Mouse (Mus musculus) liver, embryonic 13.5 days (tissue): ENCODE data around the gene Efna1. TPM values are rescaled to one million over a fixed set of nuclear protein-coding genes. Genes with fewer than 3 reads are reported as not detected.

ENCODE experiments used
- ATAC-seq: fragments of 200-750 bp; cut with Nextera tagmentation; 2 replicates; pipeline ENCODE4 v1.8.0; 2017; ENCODE audit warnings: low read depth, mild to moderate bottlenecking, moderate number of reproducible peaks, moderate library complexity
- DNase-seq: peaks from one replicate; pipeline ENCODE4 v3.0.0; 2022
- H3K27ac ChIP-seq: fragments of 300-500 bp; sonication (generic); 2 replicates; pipeline ENCODE4 v1.5.1; 2015; ENCODE audit warnings: moderate library complexity, mild to moderate bottlenecking, inconsistent platforms
- H3K27me3 ChIP-seq: fragments of 300-500 bp; sonication (generic); 2 replicates; pipeline ENCODE4 v1.6.1; 2015; ENCODE audit warnings: mild to moderate bottlenecking, inconsistent platforms
- H3K36me3 ChIP-seq: fragments of 300-500 bp; sonication (generic); 2 replicates; pipeline ENCODE4 v1.6.1; 2015; ENCODE audit warnings: mild to moderate bottlenecking, inconsistent platforms
- H3K4me1 ChIP-seq: fragments of 300-500 bp; sonication (generic); replicated peaks from 2 replicates; pipeline ENCODE4 v1.6.1; 2015; ENCODE audit warnings: inconsistent platforms
- H3K4me2 ChIP-seq: fragments of 300-500 bp; sonication (generic); 2 replicates; pipeline ENCODE4 v1.6.1; 2015; ENCODE audit warnings: inconsistent platforms, mild to moderate bottlenecking, moderate library complexity
- H3K4me3 ChIP-seq: fragments of 300-500 bp; sonication (generic); replicated peaks from 2 replicates; pipeline ENCODE4 v1.5.1; 2015; ENCODE audit warnings: mild to moderate bottlenecking, inconsistent platforms
- H3K9ac ChIP-seq: fragments of 300-500 bp; sonication (generic); 2 replicates; pipeline ENCODE4 v1.6.1; 2015; ENCODE audit warnings: mild to moderate bottlenecking, inconsistent platforms
- H3K9me3 ChIP-seq: fragments of 300-500 bp; sonication (generic); replicated peaks from 2 replicates; pipeline ENCODE4 v1.6.1; 2016; ENCODE audit warnings: inconsistent platforms
- WGBS: fragments of 180-500 bp; shearing (Covaris S2); methylation state at CpG from one replicate; pipeline ENCODE4 v1.1.7; 2015; ENCODE audit not compliant: insufficient replicate concordance; 5-methylcytosine and 5-hydroxymethylcytosine counted together
- polyA plus RNA-seq: library from polyadenylated mRNA; unstranded; fragments of >200 nt; fragmentation: Nextera tagmentation; extraction: Ambion mirVana; gene quantifications from 2 replicates; pipeline ENCODE4 v1.2.1, GENCODE M21; 2015

Gene Efna1
- polyA plus RNA-seq, 1 experiment from 2014 or later: 4.3 TPM

DNA sequence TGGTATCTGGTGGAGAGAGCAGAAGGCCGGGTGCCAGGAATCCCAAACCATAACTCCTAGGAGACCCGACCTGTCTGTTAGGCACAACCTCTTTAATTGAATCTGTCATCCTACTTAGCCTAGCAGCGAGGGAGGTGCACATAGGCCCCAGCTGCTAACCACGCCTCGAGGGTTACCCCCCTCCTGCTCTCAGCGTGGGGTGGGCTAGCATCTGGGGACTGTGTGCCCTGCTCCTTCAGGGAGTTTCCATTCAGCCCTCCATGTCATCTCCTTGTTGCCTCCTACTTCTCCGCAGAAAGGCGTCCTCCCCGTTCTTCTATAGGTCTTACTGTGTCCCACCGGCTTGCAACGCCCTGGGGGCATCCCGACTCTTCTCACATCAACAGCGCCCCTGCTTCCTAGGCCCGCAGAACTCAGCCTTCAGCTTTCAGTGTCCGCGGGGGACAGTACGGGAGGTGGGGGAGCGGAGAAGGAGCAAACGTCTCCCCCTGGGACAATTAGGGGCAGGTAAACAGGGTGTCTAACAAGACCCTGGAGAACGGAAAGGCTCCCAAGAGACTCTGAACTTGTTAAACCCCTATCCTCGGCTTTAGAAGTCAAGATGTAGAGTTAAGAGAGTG, 38.1 kb upstream of the Efna1 start:
- H3K9ac ChIP-seq: no peak overlapping the region
- H3K27ac ChIP-seq: no peak overlapping the region
- no peaks in the 10 kb centered on the region for H3K36me3 ChIP-seq
- WGBS: 12% methylated on average over 21 of the region's 21 CpGs
- H3K4me2 ChIP-seq: peak overlapping the region; percentile 54
- DNase-seq (no peak), ATAC-seq (no peak)
- peak overlapping the region; percentile 40 for H3K4me3 ChIP-seq
- peaks cover 89% of the 10 kb centered on the region for H3K27me3 ChIP-seq
- H3K9me3 ChIP-seq: no peaks in the 10 kb centered on the region
- H3K4me1 ChIP-seq: peaks cover 47% of the 10 kb centered on the region

DNA sequence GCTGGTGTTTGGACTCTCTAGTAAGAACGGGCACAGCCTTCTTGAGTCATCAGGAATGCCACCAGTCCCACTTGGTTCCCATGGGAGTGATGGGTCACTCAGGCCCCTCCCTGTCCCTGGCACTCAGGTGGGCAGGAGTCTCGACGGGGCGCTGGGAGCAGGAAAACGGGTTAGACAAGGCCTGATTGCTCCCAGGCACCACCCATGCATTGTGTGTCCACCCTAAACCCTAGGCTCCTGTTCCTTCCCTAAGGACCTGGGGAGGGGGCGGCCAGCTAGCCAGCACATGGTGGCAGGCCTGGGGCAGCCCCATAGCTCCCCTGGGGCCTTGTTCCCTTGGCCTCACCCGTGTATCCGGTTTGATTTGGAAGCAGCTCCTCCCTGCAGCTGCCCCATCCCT, 37.4 kb upstream of the Efna1 start:
- Histone ChIP-seq H3K4me3 (no peak overlapping the region), H3K9ac (no peak overlapping the region), H3K4me1 (peaks cover 47% of the 10 kb centered on the region), H3K36me3 (no peaks in the 10 kb centered on the region), H3K27me3 (peaks cover 83% of the 10 kb centered on the region), H3K4me2 (no peak overlapping the region), H3K27ac (no peak overlapping the region), H3K9me3 (no peaks in the 10 kb centered on the region)
- WGBS: 68% methylated on average over 8 of the region's 8 CpGs
- ATAC-seq (no peak), DNase-seq (no peak)

- H3K4me2 ChIP-seq: no peak overlapping the region
- H3K4me3 ChIP-seq: no peak overlapping the region
- no peak overlapping the region for H3K27ac ChIP-seq
- peaks cover 40% of the 10 kb centered on the region for H3K4me1 ChIP-seq
- 63% methylated on average over 6 of the region's 6 CpGs for WGBS
- H3K27me3 ChIP-seq: peaks cover 72% of the 10 kb centered on the region
- ATAC-seq: no peak
- DNase-seq: no peak
- H3K9ac ChIP-seq: no peak overlapping the region
- no peaks in the 10 kb centered on the region for H3K36me3 ChIP-seq
- no peaks in the 10 kb centered on the region for H3K9me3 ChIP-seq
These were observed 36.3 kb upstream of the Efna1 start for GRCm38 (mm10) chr3:89317246-89317645.

DNA sequence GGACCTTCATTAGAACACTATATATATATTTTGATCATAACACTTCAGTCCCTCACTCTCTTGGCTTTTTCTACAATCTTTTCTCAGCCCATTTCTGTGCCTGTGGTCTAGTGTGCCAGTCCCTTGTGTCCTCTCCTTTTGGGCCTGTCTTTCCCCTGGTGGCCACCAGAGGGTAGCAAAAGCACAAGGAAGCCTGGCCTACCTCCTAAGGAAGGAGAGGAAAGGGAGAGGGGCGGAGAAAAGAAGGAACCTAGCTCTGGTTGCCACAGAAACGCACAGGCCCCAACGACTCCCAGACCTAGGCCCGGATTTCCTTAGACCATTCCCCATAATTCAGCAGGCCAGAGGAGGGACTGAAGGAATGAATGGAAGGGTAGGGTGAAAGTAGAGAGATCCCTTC, 35.9 kb upstream of the Efna1 start:
- Histone ChIP-seq H3K9me3 (no peaks in the 10 kb centered on the region), H3K4me1 (peaks cover 36% of the 10 kb centered on the region), H3K4me3 (no peak overlapping the region), H3K4me2 (no peak overlapping the region), H3K36me3 (no peaks in the 10 kb centered on the region), H3K27ac (no peak overlapping the region), H3K9ac (no peak overlapping the region), H3K27me3 (peaks cover 68% of the 10 kb centered on the region)
- ATAC-seq (no peak), DNase-seq (peak; percentile 58)
- 2% methylated on average over 4 of the region's 4 CpGs for WGBS

DNA sequence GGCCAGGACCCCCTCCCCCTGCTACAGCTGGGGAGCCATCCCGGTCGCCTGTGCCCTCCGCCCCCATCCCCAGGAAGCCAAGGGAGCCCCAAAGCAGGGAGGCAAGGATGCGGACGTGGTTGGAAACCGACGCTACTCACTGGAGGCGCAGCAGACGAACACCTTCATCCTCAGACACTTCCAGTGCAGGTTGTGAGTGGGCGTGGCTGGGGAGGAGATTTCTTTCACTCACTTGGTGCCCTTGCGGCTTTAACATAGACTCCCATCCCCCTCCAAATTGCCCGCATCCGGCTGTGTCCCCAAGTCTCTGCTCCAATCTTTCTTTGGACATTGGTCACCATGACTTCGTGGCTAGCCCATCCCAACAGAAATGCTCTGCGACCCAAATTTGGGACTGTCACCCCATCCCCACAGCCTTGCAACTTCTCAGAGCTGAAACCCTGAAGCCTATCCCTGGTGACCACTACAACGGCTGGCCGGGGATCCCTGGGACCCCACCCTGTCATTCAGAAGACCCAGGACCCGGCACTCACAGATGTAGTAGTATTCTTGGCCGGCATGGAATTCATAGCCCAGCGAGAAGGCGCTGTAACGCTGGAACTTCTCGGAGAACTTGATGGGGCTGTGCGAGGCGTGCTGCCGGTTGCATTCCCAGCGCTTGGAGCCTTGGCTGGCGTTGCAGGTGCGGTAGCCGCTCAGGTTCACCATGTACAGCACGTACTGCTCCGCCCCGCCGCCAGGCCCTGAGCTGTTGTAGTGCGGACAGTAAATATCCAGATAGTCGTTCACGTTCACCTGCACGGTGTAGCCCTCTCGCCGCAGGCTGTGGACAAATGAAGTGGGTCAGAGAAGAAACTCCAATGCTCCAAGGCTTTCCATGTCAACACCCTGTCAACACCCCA, 35.2 kb upstream of the Efna1 start:
- peak; percentile 21; the same call in 1 of the 2 replicates for ATAC-seq

DNA sequence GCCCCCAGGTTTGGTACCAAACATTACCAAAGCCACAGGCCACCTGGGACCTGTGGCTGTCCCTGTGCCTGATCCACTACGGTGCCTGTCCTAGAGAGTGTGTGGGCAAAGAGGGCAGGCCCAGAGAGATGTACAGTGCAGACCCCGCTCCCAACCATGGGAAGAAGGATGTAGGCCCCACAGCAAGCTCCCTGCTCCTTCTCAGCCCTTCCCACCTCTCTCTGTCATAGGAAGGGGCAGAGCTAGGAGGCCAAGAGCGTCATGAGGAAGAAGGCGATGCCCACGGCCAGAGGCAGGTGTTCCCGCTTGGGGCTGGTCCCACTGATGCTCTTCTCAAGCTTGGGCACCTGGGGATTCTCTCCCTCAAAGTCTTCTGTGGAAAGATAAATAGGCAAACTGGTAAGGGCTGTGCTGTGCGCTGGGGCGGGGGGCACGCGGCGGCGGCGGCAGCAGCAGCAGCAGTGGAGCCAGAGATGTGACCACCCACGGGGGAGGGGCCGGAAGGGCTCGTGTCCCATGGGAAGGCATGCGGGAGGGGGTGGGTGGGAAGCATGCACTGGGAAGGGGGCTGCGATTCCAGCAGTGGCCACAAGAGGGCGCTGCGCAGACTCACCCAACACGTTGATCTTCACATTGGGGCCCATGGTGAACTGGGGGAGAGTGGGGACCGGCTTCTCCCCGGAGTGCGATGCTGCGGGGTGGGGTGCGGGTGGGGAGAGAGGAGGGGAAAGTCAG, 34.4 kb upstream of the Efna1 start:
- Histone ChIP-seq H3K4me3 (no peak overlapping the region), H3K4me1 (peaks cover 21% of the 10 kb centered on the region), H3K36me3 (no peaks in the 10 kb centered on the region), H3K27ac (no peak overlapping the region), H3K9ac (no peak overlapping the region), H3K27me3 (peaks cover 53% of the 10 kb centered on the region), H3K4me2 (peak overlapping the region; percentile 48), H3K9me3 (no peaks in the 10 kb centered on the region)
- DNase-seq (peak; percentile 44), ATAC-seq (0 out of 2 replicates have a peak, but pooled peaks have one; percentile 12)
- 5% methylated on average over 26 of the region's 26 CpGs for WGBS

More for the DNA sequence above, 35.2 kb upstream of the Efna1 start:
- peaks cover 30% of the 10 kb centered on the region for H3K4me1 ChIP-seq
- H3K4me3 ChIP-seq: no peak overlapping the region
- no peak for DNase-seq
- H3K36me3 ChIP-seq: no peaks in the 10 kb centered on the region
- no peaks in the 10 kb centered on the region for H3K9me3 ChIP-seq
- WGBS: 20% methylated on average over 40 of the region's 40 CpGs
- no peak overlapping the region for H3K9ac ChIP-seq
- H3K4me2 ChIP-seq: peak overlapping the region; percentile 48
- H3K27ac ChIP-seq: no peak overlapping the region
- H3K27me3 ChIP-seq: peaks cover 61% of the 10 kb centered on the region

DNA sequence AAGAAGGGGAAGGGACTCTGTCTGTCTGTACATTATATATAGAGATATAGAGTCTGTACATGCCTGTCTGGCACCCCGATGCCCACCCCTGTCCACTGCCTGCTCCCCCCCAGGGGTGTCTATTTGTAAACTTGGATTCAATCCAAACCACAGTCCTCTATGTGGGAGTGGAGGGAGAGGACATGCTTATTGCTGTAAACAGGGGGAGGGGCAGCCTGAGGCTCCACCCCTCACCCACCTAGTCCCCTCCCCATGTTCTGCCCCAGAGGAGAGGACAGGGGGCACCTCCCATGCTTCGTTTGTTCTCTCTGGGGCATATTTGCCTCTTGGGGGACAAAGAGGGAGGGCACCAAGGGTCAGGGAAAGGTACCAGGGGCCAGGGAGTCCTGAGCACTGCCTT, 33.8 kb upstream of the Efna1 start:
- no peaks in the 10 kb centered on the region for H3K9me3 ChIP-seq
- peaks cover 47% of the 10 kb centered on the region for H3K27me3 ChIP-seq
- H3K9ac ChIP-seq: no peak overlapping the region
- H3K36me3 ChIP-seq: no peaks in the 10 kb centered on the region
- H3K4me2 ChIP-seq: no peak overlapping the region
- DNase-seq: no peak
- ATAC-seq: 0 out of 2 replicates have a peak, but pooled peaks have one; percentile 2
- no peak overlapping the region for H3K27ac ChIP-seq
- peaks cover 16% of the 10 kb centered on the region for H3K4me1 ChIP-seq
- H3K4me3 ChIP-seq: no peak overlapping the region
- 28% methylated on average over 2 of the region's 2 CpGs for WGBS

DNA sequence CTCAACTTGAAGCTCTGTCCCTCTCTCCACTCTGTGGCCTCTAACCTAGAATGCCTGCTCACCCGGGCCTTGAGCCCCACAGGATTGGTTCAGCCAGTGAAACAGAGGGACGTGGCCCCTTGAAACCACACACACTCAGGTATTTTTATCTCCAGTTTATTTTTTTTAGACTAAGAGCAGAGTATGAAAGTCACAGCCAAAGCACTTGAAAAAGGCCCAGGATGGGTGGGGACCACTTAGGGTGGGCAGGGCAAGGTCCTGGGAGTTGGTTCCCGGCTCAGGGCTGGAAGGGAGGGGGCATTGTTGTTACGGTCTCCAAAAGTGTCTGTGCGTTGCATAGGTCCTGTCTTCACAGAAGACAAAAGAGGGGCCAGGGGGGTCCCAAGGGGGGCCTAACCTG, 33.4 kb upstream of the Efna1 start:
- H3K36me3 ChIP-seq: no peaks in the 10 kb centered on the region
- H3K9me3 ChIP-seq: no peaks in the 10 kb centered on the region
- DNase-seq (no peak), ATAC-seq (no peak)
- H3K4me1 ChIP-seq: peaks cover 11% of the 10 kb centered on the region
- no peak overlapping the region for H3K4me2 ChIP-seq
- no peak overlapping the region for H3K9ac ChIP-seq
- 63% methylated on average over 5 of the region's 5 CpGs for WGBS
- peaks cover 43% of the 10 kb centered on the region for H3K27me3 ChIP-seq
- no peak overlapping the region for H3K27ac ChIP-seq
- H3K4me3 ChIP-seq: no peak overlapping the region

- no peaks in the 10 kb centered on the region for H3K36me3 ChIP-seq
- DNase-seq (peak; percentile 34), ATAC-seq (peak; percentile 34; the same call in 1 of the 2 replicates)
- H3K9ac ChIP-seq: no peak overlapping the region
- H3K9me3 ChIP-seq: no peaks in the 10 kb centered on the region
- H3K27ac ChIP-seq: no peak overlapping the region
- H3K27me3 ChIP-seq: no peaks in the 10 kb centered on the region
- H3K4me3 ChIP-seq: no peak overlapping the region
- 7% methylated on average over 9 of the region's 9 CpGs for WGBS
- H3K4me2 ChIP-seq: no peak overlapping the region
- 0 out of 2 replicates have a peak, but pooled peaks cover 4% of the 10 kb centered on the region for H3K4me1 ChIP-seq
These were observed 27.1 kb upstream of the Efna1 start for GRCm38 (mm10) chr3:89308089-89308488.

GRCm38 (mm10) chr3:89305551-89306325, 24.8 kb upstream of the Efna1 start:
- DNase-seq: no peak
- no peaks in the 10 kb centered on the region for H3K9me3 ChIP-seq
- H3K27me3 ChIP-seq: 0 out of 2 replicates have a peak, but pooled peaks cover 2% of the 10 kb centered on the region

More at GRCm38 (mm10) chr3:89305551-89306325, 24.8 kb upstream of the Efna1 start:
- Histone ChIP-seq H3K36me3 (no peaks in the 10 kb centered on the region), H3K27ac (no peak overlapping the region), H3K4me2 (no peak overlapping the region), H3K4me1 (0 out of 2 replicates have a peak, but pooled peaks cover 4% of the 10 kb centered on the region), H3K9ac (no peak overlapping the region), H3K4me3 (no peak overlapping the region)
- 72% methylated on average over 8 of the region's 8 CpGs for WGBS
- ATAC-seq: no peak
